Mouse (Mus musculus) T-cell, adult 2 months (primary cell): ENCODE measurements around the gene Olfr91.
"Not testable (repeated sequence)": the region's sequence is repeated elsewhere in the genome, so short reads cannot be mapped to it uniquely, and the experiment has no call there.

Experiments used
- DNase-seq: peaks from one replicate; pipeline ENCODE4 v3.0.0; 2022; ENCODE audit warnings: low spot score

Olfr91 gene

DNA sequence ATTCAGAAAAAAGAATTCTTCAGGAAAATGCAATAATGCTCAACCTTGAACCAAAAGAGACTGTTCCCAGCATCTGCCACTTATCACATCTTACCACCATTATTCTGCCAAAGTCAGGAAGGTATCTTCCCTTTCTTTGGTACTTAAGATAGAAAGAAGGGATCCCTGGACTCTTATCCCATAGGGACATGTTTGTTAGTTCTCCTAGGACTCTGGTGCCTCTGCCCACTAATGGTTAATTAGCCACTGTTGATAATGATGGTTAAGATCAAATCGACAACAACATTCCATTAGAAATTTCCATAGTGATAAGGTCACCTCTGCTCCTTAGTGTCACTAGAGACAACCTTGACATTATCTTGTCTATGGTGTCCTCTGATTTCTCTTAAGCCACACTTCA is at the start of gene Olfr91:
TSS of gene Olfr91 (minus strand) at position 101 of the 400 bp plus-strand sequence.
- no peak for DNase-seq

DNA sequence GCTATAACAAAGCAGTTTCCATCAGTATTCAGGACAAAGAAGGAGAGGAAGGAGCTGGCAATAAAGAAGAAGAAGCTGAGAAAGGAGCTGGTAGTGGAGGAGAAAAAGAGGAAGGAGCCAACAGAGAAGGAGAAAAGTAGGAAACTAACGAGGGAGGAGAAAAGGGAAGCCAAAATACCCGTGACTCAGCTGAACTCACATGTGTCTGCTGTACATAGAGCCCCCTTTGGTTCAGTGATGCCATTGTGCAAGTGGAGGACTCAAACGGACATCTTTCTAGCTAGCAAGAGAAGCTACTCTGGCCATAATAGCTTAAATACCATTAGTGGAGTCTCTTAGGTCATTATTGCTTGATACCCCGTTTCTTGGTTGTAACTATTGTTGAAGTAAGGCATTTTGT is 33.3 kb upstream of the Olfr91 start:
- not testable (repeated sequence) for DNase-seq

DNA sequence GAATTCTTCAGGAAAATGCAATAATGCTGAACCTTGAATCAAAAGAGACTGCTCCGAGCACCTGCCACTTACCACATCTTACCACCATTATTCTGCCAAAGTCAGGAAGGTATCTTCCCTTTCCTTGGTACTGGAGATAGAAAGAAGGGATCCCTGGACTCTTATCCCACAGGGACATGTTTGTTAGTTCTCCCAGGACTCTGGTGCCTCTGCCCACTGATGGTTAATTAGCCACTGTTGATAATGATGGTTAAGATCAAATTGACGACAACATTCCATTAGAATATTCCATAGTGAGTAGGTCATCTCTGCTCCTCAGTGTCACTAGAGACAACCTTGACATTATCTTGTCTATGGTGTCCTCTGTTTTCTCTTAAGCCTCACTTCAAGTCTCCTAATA is 21.9 kb upstream of the Olfr91 start, which contains the start of gene Olfr92:
TSS of gene Olfr92 (minus strand) at position 101 of the 400 bp plus-strand sequence.
- no peak for DNase-seq

DNA sequence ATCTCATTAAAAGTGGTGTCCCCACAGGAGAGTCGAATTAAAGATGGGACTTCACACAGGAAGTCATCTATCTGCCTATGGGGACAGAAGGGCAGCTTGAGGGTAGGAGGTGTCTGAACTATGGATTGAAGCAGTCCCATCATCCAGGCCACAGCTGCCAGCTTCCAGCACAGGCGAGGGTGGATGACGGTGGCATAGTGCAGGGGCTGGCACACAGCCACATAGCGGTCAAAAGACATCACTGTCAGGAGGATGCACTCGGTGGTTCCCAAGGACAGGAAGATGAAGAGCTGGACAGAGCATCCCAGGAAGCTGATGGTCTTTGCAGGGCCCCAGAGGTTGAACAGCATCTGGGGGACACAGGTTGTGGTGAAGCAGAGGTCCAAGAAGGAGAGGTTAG is 4.8 kb downstream of the Olfr91 start:
- DNase-seq = no peak

DNA sequence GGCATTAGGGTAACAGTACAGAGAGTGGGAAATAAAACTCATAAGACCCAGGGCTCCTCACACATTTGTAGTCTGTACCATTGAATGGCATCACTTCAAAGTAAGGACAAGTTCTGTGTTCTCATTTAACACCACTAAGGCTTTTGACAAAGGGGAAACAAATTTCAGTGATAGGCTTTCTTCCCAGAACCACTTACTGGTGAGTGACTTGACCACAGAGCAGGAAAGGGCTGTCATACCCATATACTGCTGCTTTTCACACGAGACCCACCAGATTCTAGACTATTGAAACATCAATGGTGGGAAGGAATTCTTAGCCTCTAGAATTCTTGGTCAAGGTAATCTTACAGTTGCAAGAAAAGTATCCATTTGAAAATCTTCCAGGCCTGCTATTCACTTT is 5.9 kb downstream of the Olfr91 start:
- DNase-seq = no peak

DNA sequence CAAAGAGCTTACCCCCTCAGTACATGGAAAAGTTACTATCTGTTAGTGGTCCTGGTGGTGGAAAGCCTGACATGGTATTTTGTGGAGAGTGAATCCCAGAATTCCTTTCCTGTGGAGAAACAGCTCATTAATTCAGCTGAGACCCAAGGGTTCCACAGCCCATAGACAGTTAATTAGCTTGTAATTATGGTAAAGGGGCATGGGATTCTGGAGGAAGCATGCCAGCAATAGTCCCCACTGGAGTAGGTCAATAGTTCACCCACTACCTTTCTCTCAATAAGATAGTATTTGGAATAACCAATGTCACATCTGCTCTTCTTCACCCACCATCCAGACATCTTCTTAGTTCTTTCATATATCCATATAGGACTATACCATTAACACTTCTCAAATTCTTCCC is 9.7 kb downstream of the Olfr91 start, which contains the start of gene Olfr90:
TSS of gene Olfr90 (minus strand) at position 101 of the 400 bp plus-strand sequence.
- no peak for DNase-seq

DNA sequence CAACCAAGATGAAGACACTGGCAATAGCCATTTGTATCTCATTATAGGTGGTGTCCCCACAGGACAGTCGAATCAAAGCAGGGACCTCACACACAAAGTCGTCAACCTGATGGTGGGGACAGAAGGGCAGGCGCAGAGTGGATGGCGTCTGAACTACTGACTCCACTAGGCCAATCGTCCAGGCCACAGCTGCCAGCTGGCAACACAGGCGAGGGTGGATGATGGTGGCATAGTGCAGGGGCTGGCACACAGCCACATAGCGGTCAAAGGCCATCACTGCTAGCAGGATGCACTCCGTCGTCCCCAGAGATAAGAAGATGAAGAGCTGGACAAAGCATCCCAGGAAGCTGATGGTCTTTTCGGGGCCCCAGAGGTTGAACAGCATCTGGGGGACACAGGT is 12.5 kb downstream of the Olfr91 start:
- DNase-seq = no peak

DNA sequence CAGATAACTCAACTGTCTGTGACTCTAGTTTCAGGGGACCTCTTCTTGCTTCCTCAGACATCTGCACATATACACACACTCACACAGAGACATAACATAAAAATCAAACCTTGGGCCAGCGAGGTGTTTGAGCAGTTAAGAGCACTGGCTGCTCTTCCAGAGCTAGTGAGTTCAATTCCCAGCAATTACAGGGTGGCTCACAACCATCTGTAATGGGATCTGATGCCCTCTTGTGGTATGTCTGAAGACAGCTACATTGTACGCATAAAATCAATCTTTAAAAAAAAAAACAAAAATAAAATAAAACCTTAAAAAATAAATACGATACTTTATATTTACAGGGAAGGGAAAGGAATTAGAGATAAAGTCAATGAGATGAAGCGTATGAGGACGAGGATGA is 13.4 kb downstream of the Olfr91 start:
- no peak for DNase-seq

DNA sequence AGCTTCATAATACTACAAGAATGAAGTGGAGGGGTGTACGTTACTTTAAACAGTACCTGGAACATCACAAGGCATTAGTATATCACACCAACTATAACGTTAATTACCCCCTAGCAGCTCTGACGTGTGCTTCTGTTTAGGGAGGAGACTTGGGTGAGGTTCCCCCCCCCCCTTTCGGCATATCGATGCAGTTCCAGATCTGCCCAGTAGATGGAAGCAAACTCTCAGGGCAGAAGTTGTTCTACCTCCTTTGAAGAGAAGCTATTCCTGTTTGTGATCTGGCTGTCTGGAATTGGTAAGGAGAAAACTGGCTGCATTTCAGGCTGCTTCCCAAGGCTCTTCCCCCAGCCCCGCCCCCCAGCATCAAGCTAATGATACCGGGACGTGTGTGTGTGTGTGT is 14.8 kb downstream of the Olfr91 start:
- DNase-seq = peak; percentile 37

DNA sequence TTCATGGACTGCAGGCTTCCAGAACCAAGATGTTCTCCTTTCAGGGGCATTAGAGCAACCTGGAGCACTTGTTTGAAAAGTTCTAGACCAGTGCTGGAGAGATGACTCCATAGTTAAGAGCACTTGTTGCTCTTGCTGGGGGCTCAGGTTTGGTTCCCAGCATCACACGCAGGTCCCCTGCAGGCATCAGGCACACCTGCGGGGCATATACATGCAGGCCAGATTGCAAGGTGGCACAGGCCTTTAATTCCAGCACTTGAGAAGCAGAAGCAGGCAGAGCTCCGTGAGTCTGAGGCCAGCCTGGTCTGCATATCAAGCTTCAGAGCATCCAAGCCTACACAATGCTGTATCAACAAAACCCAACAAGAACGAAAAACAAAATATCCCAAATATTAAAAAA is 16.4 kb downstream of the Olfr91 start:
- DNase-seq = no peak

DNA sequence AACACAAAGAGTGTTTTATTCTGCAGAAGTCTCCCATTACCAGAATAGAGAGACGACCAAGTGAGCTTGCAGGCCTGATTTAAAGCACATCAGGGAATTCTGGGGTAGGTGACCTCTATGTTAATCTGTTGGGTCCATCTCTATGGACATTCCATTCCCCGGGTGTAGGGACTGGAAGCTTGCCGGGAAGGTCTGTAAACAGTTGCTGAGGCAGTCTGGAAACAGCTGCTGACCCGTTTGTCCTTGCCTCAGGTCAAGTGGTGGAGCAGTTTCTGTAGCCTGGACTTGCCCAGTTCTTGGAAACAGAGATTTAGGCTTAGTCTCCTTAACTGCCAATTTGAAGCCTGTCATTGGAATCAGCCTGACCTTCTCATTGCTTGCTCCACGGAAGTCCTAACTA is 18.0 kb downstream of the Olfr91 start:
- DNase-seq = no peak

DNA sequence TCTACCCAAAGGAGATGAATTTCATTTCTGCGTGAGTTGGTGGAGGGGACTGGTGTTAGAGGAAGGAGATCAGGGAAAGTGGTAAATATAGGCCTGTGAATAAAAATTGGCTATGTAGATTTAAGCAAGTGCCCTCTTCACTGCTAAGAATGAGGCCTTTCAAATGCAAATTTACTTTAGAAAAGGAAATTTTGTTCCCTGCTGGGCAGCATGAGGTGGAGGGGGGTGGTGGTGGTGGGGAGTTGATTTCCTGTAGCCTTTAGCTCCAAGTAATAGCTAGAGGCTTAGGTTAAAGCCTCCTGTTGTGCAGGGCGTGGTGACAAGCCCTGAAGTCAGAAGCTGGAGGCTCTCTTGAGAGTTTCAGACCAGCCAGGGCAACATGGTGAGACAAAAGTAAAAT is 19.1 kb downstream of the Olfr91 start:
- DNase-seq = no peak

DNA sequence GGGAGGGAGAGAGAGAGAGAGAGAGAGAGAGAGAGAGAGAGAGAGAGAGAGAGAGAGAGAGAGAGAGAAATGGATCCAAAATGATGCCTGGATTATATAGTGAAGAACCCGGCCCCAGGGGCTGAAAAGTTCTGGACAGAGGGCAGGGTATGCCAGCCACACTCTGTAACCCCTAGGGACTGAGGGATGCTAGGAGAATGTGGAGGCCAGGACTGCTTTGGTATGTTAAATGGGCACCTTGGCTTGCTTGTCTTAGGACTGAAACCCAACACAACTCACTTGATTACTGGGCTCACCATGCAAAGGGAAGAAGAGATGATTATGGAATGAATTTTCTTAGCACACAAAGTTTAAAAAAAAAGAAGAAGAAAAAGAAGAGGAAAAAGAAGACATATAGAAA is 19.9 kb downstream of the Olfr91 start:
- DNase-seq = no peak

DNA sequence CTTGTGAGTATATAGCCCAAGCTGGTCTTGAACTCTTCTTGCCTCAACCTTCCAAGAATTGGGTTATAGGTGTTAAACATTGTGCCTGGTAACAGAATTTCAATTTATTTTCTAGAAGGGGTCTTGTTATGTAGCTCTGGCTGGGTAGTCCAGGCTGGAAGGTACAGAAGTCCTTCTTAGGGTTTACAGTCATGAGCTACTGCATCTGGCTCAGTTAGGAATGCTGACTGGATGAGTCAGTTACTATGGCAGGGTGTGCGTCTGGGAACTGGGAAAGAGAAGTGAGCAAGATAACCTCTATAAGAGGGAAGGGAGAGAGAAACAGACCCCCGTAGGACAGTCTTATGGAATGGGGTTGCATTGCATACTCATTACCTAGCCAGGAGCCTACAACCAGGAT is 22.3 kb downstream of the Olfr91 start:
- no peak for DNase-seq

DNA sequence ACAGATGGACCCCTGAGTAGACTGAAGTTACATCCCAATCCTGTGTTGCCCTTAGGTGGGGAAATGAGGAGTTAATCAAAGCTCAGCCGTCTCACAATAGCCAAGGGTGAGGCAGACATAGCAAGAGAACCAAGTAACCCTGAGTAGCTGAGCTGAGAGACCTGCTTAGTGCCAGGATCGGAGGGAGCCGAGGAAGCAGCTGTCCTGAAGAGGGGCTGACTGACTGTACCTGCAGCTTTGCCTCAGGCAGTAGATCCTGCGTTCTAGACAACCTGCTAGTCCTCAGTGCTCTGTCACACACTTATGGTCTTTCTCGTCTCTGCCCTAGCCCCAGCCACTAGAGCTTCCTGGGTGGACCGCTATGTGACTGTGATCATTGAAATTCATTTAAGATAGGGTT is 22.9 kb downstream of the Olfr91 start:
- no peak for DNase-seq

DNA sequence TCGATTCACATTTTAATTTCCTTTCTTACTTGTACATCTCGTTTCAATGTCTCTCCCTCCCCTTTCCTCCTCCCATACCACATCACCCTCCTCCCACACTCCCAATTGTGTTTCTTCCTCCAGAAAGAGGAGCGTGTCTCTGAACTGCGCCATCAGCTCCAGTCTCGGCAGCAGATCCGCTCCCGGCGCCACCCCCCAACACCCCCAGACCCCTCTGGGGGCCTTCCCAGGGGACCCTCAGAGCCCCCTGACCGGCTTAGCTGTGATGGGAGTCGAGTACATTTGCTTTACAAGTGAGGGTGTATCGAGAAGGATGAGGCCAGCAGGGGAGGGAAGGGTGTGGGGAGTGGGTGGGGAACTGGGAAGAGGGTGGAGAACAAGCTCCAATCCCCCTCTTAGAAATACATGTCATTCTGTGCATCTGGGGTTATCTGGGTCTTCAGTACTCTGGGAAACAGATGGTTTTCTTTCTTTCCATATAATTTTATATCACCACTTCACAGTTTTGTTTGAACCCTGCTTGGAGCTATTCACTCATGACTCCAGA is 25.3 kb downstream of the Olfr91 start:
- no peak for DNase-seq

DNA sequence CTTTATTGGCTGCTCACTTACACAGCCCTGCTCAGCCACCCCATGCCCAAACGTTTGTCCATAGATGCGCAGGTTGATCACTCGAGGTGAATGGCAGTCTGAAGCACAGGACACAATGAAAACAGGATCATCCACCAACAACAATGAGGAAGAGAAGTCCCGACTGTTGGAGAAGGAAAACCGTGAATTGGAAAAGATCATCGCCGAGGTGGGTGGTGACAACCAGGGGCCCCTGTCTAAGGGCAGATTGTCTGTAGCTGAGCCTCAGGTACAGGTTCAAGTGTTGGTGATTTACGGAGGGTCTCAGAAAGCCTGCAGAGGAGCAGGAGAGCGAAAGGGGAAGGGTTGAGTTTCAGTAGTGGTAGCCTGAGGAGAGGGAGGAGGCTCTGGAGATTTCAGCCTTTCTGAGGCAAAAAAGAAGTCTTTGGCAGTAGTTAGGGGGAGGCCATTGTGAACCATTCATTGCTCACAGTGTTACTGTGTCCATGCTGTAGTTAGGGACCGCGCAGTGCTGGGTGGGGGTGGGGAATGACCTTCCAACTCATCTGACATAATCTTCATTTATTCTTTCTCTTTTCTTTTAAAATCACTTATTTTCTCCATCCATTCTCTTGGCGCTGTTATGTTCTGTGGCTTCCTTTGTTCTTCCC is 25.9 kb downstream of the Olfr91 start:
- DNase-seq = no peak

DNA sequence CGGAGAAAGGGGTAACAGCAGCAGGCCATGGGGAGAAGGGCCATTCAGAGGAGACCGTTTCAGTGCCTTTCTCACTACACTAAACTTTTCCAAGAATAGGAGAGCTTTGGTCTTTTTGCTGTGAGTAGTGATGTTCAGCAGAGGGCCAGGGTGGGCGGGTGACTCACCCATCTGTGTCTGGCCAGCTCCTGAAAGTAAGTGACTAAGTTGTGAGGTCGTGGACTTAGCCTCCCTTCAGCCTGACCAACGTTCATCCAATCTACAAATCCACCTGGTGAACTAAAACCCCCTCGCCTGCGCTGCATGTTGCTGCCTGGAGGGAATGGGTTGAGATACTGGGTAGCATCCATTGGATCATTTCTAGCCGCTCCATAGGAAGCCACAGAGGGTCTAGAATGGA is 28.0 kb downstream of the Olfr91 start:
- DNase-seq = no peak

DNA sequence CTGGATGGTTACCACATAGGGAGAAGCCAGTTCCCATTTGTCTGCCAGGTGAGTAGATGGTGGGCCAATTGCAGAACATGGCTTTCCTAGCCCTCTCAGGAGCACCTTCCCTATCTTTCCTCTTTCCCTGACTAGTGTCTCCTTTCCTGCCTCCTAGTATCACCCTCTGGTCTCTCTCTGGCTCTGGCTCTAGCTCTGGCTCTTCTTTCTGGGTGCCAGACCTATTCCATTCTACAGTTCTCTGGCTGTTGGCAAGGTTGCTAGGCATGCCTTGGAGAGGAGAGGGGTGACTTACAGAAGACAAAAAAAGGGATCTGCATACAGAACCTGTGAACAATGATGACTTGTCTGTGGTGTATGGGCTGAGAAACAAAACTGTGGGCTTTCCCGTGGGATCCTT is 30.2 kb downstream of the Olfr91 start:
- DNase-seq = no peak

DNA sequence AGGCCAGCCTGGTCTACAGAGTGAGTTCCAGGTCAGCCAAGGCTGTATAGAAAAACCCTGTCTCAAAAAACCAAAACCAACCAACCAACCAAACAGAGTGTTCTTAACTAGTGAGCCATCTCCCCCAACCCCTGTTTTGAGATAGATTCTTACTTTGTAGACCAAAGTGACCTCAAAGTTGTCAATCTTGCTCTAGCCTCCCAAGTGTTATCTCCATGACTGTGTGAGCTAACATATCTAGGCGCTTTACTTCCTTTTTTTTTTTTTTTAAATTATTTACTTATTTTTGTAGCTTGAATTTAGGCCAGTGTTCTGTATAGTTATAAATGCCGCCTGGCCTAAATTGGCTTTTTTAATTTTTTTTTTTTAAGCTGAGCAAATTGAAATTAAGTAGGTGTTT is 32.1 kb downstream of the Olfr91 start:
- no peak for DNase-seq

DNA sequence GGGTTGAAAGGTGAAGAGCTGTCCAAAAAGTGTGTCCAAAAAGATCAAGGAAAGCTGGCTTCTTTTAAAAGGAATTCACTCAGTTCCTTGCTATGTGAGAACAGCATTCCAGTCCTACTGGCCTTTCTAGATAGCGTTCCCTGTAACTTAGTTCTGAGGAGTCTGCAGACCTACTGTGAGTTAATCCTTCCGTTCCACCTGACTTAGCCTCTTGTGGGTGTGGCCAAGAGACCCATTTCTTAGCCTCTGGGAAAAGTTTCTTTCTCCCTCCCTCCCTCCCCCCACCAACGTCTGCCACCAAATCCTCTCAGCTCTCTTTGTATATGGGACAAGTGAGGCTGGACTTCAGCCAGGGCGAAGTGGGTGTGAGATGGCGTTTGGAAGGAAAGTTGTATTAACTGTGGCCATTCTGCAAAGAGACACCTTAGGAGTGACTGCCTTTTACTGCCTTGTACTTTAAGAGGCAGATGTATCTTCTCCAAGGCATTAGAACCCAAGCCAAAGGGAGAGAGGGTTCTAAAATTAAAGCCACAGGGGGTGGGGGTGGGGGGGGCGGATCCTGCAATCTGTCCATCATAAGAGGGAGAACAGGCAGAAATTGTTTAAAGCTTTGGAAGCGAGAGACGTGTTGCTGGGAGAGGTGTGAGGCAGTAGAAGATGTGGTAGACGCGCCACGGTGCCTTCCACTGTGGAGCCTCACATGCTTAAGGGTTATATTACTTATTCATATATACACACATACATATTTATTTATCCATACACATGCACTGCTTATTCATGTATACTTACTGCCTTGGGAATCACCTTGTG is 34.2 kb downstream of the Olfr91 start:
- no peak for DNase-seq

DNA sequence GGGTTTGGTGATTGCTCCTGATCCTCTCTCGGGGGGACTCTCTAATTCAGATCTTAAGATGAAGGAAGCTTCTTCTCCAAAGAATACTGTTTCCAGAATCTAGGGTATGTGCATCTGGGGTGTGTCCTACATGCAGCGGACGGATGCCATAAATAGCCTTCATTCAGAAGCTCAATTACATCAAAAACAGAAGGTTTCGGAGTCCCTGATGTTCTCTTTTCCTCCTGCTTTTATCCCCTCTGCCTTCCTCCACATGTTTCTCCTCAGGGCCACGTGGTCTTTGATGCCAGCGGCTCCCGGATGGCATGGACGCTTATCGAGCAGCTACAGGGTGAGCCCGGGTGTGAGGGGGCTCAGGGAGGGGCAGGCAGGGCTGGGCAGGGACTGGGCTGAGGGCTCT is 35.0 kb downstream of the Olfr91 start:
- no peak for DNase-seq

DNA sequence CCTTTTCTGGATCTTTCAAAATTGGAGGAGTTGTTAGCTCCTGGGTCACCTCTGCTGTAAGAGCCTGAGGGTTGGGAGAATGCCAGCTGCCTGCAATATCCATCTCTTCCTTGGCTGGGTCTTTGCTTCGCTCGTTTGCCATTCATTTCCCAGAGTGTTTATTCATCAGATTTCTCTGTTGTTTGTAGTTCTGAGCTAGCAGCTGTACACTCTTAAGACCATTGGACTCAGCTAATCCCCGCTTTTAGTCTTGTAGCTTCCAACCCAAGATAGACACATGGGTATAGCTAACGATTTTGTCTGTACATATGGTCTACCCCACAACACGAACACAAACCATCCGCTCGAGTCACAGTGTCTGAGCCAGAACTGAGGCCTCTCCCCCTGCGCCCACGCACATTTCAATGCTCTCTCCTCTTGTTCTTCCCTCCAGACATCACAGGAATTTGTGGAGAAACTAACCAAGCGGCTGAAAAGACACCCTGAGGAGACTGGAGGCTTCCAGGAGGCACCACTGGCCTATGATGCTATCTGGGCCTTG is 35.9 kb downstream of the Olfr91 start:
- no peak for DNase-seq
